Mouse (Mus musculus) spleen, embryonic (tissue): ENCODE results near the gene Ppp6r2.

Experiments used
- CTCF ChIA-PET: fragments of 350-600 bp; sonication (Branson Sonifier 250); formaldehyde crosslinking; loops from one replicate; lab custom pipeline; 2022; lab: Charles Lee

Ppp6r2 gene

DNA sequence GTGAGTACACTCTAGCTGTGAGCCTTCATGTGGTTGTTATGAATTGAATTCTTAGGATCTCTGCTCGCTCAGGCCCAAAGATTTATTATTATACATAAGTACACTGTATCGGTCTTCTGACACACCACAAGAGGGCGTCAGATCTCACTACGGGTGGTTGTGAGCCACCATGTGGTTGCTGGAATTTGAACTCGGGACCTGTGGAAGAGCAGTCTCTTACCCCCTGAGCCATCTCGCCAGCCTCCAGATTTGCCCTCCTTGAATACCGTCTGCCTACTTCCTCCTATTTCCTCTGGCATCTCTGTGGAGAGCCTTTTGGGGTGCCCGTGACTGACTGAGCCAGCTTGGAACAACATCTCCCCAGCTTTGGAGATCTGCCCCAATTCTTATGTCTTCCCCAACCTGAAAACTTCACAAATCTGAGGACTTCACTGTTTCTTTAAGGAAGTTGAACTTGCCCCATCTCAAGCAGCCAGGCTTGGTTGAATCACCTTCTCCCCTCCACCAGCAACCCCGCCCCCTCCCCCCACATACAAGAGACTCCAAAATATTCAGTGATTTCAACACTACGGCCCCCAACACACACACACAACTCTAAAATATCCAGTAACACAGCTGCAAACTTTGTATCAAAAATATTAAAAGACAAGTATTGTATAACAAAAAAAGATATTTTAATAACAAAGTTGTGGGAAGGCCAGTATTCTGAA, 29.6 kb upstream of the Ppp6r2 start:
- CTCF ChIA-PET: no interaction called here

DNA sequence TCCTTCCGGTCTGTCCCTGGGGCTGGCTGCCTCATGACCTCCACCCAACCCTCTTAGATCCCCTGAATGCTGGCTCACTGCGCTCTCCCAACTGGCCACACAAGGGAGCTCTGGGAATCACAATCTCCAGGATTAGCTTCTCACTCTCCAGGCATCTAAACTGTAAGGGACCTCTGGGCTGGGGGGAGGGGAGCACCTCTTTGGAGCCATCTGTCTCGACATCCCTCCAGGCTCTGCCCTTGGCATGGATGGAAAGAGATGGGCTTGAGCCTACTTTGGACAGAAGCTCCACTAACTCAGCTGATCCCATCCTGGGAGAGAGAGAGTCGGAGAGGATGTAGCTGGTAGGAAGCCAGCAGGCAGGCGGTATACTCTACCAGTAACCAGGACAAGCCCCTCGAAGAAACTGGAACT, 29.0 kb upstream of the Ppp6r2 start:
- CTCF ChIA-PET: no interaction called here

DNA sequence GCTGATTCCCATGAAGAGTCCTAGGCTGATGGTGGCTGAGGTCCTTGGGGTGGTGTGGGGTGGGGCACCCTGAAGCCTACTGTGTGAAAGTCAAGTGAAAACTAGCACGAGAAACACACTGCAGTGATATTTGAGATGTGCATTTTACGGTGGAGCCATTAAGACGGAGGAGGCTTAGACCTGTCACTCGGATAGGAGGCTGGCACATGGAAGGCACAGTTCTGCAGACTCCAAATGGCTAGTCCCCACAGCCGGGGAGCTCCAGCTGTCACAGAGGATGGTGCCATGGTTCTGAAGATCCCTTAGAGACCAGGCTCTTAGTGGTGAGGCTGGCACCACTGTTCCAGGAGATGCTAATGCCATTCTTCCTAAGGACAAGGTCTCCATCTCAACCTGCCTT, 28.5 kb upstream of the Ppp6r2 start:
- CTCF ChIA-PET: no interaction called here

DNA sequence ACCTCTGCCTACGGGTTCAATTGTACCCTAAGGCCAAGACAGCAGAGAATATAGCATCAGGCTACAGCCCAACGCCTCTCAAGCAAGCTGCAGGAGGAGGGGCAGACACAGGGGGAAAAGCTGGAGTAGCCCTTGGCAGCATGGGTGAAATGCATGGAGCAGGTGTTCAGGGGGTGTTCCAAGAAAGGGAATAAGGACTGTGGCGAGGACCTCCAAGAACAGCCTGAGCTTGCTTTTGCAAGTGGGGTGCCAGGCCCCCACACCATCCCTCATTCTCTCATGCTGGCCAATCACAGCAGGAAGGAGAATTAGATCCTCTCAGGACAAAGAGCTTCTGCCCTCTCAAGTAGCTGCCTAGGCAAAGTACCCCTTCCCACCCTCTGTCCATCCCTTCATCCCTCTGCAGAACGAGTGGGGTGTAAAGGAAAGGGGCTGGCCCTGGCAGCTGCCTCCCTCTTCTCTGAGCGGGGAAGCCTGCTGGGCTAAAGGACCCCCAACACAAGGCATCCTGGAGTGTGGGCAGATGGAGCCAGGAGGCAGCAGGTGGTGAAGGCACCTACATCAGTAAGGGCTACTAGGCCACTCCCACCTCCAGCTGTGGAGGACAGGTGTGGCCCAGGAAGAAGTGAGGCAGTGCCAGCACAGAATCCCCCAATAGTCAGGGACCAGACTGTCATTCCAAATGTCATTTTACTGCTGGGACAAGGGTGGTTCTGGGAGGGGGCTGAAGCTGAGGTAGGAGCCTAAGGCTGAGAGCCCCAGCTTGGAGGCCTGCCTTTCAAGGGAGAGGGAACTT, 27.0 kb upstream of the Ppp6r2 start:
- CTCF ChIA-PET: no interaction called here

DNA sequence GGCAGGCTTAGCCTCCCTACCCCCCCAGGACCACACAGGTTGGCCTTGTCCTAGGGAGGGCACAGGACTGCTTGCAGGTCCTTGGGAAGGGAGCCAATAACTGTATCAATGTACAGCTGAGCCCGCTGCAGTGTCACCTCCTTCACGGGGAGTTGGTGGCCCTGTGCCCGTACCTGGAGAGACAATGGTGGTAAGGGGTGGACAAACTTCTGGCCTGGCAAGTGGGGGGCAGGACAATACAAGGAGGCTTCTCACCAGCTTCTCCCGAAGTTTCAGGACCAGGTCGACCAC, 26.5 kb upstream of the Ppp6r2 start:
- CTCF ChIA-PET: no interaction called here

DNA sequence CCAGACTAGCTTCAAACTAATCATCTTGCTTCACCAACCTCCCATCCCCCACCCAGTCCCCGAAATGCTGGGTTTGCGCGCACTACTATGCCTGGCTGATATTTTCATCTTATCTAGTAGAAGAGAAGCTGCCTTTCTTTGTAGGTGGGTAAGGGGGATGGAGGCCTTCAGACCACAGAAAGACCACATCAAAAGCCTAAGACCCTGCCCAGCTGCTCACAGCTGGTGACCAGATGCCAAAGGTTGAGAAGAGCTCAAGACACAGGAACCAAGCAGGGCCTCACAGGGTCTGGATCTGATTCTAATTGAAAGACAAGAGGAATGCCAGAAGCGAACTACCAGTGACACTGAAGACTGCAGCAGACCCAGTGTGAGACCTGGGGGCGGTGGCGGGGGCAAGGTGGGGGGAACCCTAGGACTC, 16.1 kb upstream of the Ppp6r2 start:
- CTCF ChIA-PET: interaction anchor here (0.6 to 0.7 kb wide), 2 partner anchors 116 to 120 kb away, joined by 3 to 8 read pairs; partner anchors contain the start of gene Sbf1

DNA sequence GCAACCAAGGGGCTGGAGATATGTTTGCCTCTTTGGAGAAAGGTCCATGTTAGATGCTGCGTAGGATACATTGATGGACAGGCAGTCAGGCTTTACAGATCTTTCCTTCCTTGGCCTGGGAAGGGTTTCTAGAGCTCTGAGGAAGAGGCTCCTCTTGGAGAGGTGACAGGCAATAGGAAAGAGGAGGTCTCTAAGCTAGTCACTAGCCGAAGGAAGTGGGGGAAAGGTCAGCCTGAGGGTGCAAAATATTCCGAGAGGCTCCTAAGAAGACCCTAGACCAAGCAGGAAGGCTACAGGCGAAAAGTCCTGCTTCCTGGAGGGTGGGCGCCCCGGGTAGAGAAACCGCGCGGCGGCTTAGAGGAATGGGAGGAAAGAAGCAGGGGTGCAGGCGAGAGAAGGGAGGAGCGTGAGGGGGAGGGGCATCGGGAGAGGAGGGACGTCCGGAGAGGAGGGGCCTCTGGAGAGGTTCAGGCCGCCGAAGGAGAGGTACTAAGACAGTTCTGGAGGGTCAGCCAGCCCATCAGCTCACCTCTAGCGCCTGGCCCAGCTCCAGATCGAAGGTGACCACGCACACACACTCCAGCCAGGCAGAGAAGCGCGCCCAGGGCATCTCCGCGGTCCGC, 15.6 kb upstream of the Ppp6r2 start:
- CTCF ChIA-PET: interaction anchor here (0.6 kb wide), 1 partner anchor 116 kb away, joined by 8 read pairs; no protein-coding TSS in a partner anchor

DNA sequence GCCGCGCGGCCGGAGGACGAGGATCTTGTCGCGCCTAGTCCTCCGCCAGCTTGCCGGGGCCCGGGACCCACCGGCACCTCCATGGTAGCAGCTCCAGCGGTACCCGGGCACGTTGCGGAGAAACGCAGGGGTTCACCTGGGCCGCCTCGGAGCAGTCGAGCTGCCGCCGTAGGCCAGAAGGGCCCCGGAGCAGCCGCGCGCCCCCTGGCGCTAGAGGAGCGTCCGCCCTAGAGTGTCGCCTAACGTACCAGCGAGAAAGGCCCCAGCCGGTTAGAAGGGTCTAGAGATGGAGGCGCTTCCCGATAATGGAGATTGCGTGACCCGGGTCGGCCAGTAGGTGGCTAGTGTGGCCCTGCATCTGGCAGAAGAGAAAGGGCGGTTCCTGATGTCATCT, 15.0 kb upstream of the Ppp6r2 start, which contains the start of gene Dennd6b:
Dennd6b (minus strand) TSS at position 184 of the 394 bp plus-strand sequence.
- CTCF ChIA-PET: no interaction called here

DNA sequence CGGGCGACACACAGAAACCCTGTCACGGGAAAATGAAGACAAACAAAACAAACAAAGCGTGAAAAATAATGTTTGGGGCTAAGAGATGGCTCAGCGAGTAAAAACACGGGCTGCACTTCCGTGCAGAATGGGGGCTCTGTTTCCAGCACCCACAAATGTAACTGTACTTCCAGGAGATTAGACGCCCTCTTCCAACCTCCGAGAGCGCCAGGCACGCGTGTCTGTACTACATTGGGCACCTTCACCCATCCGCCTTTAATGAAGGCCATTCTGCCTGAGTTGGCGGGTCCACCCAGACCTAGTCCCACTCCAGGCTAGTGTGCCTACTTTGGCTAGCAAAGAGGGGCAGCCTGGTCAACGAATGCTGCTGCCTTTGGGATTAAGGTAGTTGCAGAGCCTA, 14.3 kb upstream of the Ppp6r2 start:
- CTCF ChIA-PET: interaction anchor here (0.6 kb wide), 1 partner anchor 14 kb away, joined by 4 read pairs; no protein-coding TSS in a partner anchor

DNA sequence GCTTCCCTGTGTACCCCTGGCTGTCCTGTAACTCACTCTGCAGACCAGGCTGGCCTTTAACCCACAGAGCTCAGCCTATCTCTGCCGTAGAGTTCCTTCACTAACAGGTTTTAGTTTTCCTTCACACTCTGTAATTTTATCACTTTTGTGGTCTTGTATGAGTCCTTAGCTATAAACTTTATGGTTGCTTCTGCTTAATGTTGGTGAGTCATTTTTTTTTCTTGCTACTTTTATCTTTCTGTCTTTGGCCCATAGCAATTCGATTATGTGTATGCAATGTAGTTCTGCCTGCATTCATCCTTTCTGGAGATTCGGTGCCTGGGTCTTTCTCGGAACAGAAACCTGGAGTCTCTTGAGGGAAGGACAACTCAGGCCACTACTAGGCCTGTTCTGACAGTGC, 3.9 kb upstream of the Ppp6r2 start:
- CTCF ChIA-PET: interaction anchor here (0.6 kb wide), 2 partner anchors 66 to 122 kb away, joined by 3 to 7 read pairs; no protein-coding TSS in a partner anchor

DNA sequence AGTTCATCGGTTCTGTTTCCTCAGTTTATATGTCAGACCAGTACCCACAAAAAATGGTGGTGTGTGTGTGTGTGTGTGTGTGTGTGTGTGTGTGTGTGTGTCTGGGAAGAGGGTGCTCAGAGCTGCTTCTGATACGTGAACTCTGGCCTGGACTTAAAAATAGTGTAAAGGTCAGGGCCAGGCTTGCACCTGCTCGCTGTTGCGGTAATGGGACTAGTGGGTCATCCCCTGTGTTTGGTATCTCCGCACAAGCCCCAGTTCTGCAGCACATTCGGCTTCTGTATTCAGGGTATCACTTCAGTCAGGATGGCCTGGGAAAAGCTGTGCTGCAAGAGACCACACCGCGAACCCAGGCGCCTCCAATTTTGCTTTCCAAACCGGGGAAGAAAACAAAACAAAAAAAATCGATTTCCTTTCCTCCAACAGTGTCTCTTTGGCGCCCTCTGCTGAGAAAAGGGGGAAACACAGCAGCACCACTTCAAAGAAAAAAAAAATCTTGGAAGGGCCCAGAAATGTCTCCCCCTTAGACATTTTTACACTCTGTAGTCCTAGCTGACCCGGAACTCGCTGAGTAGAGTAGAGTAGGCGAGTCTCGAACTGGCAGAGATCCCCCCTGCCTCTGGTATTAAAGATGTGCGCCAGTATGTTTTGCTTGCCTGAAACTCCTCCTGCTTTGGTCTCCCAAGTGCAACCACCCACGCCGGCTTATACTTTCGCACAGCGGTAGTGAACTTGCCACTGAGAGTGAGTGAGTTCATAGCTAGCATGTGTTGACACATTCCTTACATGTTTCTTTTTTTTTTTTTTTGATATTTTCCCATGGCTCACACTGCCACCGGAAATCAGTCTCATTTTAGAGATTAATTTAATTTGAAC, 1.2 kb upstream of the Ppp6r2 start:
- CTCF ChIA-PET: interaction anchor here (0.6 to 1.8 kb wide), 6 partner anchors 21 to 203 kb away, joined by 3 to 7 read pairs (median 4); no protein-coding TSS in a partner anchor

DNA sequence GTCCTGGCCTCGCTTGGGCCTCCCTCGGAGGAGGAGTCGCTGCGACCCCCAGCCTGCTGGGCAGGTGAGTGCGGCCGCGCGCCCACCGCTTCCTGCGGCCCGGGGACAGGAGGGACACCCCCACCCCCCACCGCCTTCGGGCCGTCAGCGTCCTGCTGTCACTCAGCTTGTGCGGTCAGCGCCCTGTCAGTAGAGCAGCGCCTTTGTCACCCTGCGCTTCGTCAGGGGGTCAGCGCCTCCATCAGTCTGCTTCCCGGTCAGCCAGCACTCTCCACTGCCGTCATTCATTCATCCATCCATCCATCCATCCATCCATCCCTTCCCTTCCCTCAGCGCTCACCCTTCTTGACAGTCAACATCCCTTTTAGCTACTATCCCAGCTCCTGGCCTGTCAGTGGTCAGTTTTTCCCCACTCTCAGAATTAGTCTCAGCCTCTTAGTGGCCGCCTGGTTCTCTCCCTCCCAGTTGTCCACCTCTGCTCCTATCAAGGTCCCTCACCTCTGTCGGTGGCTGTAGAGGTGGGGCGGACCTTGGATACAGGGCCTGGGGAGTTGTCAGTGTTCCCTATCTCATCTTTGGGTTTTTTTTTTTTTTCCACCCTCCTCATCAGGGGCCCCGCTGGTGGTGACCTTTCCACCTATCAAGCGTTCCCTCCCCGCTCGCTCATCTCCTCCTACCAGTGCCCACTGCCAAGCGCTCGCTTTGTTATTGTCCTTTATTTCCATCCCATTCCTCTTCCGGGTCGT, 536 bp downstream of the Ppp6r2 start:
- CTCF ChIA-PET: interaction anchor here (0.8 to 1.8 kb wide), 2 partner anchors 71 to 136 kb away, joined by 6 read pairs; no protein-coding TSS in a partner anchor

DNA sequence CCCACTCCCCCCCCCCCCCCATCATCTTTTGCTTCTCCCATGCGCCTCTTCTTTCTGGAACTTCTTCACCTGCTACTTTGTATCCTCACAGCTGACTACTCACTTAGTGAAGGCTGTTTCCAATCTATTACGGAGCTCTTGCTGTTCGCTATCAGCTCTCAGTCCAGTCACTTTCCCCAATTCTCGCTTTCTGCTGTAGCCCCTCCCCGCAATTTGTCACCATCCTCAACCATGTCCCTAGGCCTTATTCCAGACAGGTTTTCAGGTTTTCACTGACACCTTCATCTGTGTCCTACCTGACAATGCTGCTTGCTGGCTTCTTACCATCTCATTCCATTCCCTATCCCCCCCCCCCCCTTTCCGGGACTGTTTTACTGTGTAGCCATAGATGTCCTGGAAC, 1.1 kb downstream of the Ppp6r2 start:
- CTCF ChIA-PET: no interaction called here

DNA sequence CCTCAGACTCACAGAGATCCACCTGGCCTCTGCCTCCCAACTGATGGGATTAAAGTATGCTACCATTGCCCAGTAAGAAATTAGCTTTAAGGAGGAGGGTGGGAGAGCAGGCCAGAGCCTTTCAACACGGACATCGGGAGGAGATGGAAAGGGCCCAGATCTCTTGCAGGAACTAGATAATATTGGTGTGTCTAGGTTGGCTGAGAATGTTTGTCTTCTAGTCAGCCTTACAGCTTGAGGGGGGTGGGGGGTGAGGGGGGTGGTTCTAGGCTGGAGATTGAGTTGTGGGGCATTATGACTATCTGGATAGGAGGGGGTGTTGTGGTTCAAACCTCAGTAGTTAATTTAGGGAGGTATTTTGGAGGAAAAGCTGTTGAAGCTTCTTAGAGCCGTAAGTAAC, 2.2 kb downstream of the Ppp6r2 start:
- CTCF ChIA-PET: interaction anchor here (1.0 kb wide), 1 partner anchor 26 kb away, joined by 4 read pairs; no protein-coding TSS in a partner anchor

DNA sequence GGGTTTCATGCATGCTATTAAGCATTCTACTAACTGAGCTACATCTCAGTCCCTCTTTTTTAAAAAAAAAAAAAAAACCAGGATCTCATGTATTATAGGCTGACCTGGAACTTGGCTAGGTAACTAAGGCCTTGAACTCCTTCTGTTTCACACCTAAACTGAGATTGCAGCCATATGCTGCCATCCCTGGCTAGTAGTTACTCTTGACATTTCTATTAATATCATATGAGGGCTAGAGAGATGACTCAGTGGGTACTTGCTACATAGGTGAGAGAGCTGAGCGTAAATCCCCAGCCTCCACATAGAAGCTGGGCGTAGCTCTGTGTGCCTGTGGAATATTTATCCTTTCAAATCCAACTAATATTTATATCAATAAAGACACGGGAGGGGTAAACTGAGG, 3.6 kb downstream of the Ppp6r2 start:
- CTCF ChIA-PET: interaction anchor here (0.5 kb wide), 1 partner anchor 77 kb away, joined by 9 read pairs; no protein-coding TSS in a partner anchor

DNA sequence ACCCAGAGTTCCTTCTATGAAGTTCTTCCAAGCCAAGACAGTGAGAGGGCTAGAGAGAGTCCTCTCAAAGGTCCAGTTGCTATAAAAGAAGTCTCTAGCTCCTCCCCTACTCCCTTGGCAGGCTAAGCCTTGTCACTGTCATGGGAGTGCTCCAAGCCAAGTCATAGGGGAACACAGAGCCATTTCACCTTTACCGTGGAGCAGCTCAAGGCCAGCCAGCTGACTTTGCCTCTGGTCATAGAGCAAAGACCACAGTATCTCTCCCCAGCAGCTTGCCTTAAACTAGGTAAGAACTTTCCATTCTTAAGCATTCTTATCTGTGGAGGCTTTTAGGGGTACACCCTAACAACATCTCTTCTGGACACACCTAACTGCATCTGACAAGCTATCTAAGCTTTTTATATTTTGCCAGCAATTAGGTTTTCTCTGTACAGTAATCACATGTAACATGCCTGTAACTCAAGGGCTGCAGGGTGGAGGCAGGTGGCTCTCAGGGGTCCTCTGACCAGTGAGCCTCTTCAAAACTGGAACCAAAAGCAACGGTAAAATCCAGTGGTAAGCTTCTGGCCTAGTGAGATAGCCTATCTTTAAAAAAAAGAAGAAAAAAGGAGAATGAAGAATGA, 4.4 kb downstream of the Ppp6r2 start:
- CTCF ChIA-PET: no interaction called here

DNA sequence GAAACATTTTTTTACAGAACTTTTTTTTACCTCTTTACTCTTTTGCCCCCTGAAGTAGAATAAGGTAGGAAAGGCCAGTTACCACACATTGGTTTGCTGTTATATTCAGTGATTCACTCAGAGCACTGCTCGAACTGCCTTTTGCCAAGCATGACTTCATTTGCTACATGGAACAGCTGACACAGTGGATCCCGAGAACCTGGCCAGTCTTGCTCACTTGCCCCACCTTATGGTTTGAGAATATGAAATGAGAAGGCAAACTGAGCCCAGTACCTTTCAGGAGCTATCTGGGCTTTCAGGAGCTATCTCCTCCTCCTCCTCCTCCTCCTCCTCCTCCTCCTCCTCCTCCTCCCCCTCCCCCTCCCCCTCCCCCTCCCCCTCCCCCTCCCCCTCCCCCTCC, 22.2 kb downstream of the Ppp6r2 start:
- CTCF ChIA-PET: no interaction called here

DNA sequence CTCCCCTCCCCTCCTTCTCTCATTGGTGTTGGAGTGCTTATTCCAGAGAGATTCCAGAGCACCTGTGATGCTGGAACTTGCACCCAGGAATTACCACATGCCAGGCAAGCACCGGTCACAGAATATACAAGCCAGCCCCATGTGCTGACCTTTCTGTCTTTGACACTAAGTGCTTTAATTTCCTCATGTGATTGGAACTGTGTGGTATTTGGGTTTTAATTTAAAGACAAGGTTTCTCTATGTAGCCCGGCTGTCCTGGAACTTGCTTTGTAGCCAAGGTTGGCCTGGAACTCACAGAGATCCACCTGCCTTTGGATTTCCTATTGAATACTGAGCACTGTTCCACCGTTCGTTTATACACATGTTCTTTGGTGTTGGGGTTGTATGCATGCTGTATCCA, 22.7 kb downstream of the Ppp6r2 start:
- CTCF ChIA-PET: no interaction called here

DNA sequence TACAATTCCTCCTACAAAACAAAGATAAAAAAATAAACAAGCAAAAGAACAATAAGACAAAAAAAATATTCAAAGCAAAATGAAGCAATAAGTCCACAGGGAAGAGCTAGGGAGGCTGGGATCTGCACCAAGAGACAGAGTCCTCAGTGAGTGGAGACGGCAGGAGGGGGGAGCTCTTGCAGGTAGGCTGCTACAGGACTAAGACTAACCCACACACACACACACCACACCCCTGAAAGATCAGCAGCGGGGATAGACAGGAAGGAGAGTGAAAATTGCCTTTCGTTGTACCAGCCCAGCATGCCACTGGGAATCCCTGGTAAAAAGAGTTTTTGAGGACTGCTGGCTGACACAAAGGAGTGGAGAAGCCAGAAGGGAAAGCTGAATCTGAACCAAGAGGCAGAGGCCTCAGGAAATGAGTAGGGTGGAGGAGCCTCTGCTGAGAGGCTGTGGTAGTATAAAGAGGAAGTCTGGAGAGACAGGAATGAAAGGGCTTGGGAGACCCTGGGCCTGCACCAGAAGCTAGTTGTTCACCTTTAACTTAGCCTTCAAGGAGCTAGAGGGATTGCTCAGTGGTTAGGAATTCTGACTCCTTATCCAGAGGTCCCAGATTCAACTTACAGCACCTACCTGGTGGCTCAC, 28.5 kb downstream of the Ppp6r2 start:
- CTCF ChIA-PET: interaction anchor here (0.9 kb wide), 1 partner anchor 27 kb away, joined by 4 read pairs; no protein-coding TSS in a partner anchor
